Mouse (Mus musculus) heart, embryonic 15.5 days (tissue): Measurements from ENCODE around the gene Ankdd1a. TPM values are rescaled to one million over a fixed set of nuclear protein-coding genes. Genes with fewer than 3 reads are reported as not detected.

Source experiments
- ATAC-seq: fragments of 200-750 bp; cut with Nextera tagmentation; replicated peaks from 2 replicates; pipeline ENCODE4 v1.8.0; 2017; ENCODE audit warnings: low read depth, moderate TSS enrichment; ENCODE audit not compliant: insufficient number of reproducible peaks, insufficient read depth, low FRiP score
- H3K27ac ChIP-seq: fragments of 300-500 bp; sonication (generic); 2 replicates; pipeline ENCODE4 v1.5.1; 2015; ENCODE audit warnings: mild to moderate bottlenecking, inconsistent platforms
- H3K27me3 ChIP-seq: fragments of 300-500 bp; sonication (generic); 2 replicates; pipeline ENCODE4 v1.6.1; 2015; ENCODE audit warnings: inconsistent platforms
- H3K36me3 ChIP-seq: fragments of 300-500 bp; sonication (generic); 2 replicates; pipeline ENCODE4 v1.6.1; 2015; ENCODE audit warnings: mild to moderate bottlenecking, inconsistent platforms
- H3K4me1 ChIP-seq: fragments of 300-500 bp; sonication (generic); replicated peaks from 2 replicates; pipeline ENCODE4 v1.6.1; 2015; ENCODE audit warnings: inconsistent platforms
- H3K4me2 ChIP-seq: fragments of 300-500 bp; sonication (generic); 2 replicates; pipeline ENCODE4 v1.6.1; 2015; ENCODE audit warnings: inconsistent platforms, mild to moderate bottlenecking, moderate library complexity
- H3K4me3 ChIP-seq: fragments of 300-500 bp; sonication (generic); 2 replicates; pipeline ENCODE4 v1.5.1; 2015; ENCODE audit warnings: mild to moderate bottlenecking, inconsistent platforms
- H3K9ac ChIP-seq: fragments of 300-500 bp; sonication (generic); 2 replicates; pipeline ENCODE4 v1.6.1; 2015; ENCODE audit warnings: mild to moderate bottlenecking, inconsistent platforms
- H3K9me3 ChIP-seq: fragments of 300-500 bp; sonication (generic); replicated peaks from 2 replicates; pipeline ENCODE4 v1.6.1; 2016; ENCODE audit warnings: inconsistent platforms
- WGBS: fragments of 180-500 bp; shearing (Covaris S2); methylation state at CpG from one replicate; pipeline ENCODE4 v1.1.7; 2015; ENCODE audit warnings: mixed read lengths; 5-methylcytosine and 5-hydroxymethylcytosine counted together
- polyA plus RNA-seq: library from polyadenylated mRNA; unstranded; fragments of >200 nt; fragmentation: Nextera tagmentation; extraction: Ambion mirVana; gene quantifications from 2 replicates; pipeline ENCODE4 v1.2.1, GENCODE M21; 2015

Ankdd1a gene
- polyA plus RNA-seq, 1 experiment from 2014 or later, result not detected

- H3K27me3 ChIP-seq, result no peaks in the 10 kb centered on the region
- H3K4me2 ChIP-seq, result no peak overlapping the region
- H3K36me3 ChIP-seq, result peaks cover 17% of the 10 kb centered on the region; the same call in 1 of the 2 replicates
- no peak overlapping the region for H3K4me3 ChIP-seq
- no peak for ATAC-seq
- peaks cover 52% of the 10 kb centered on the region for H3K4me1 ChIP-seq
- no peaks in the 10 kb centered on the region for H3K9me3 ChIP-seq
- H3K27ac ChIP-seq, result 0 out of 2 replicates have a peak overlapping the region, but pooled peaks have one; percentile 92
- H3K9ac ChIP-seq, result no peak overlapping the region
- WGBS, result 93% methylated on average over 2 of the region's 2 CpGs
Measured at GRCm38 (mm10) chr9:65552711-65553110, 32.7 kb upstream of the Ankdd1a start.

GRCm38 (mm10) chr9:65552141-65552540, 32.1 kb upstream of the Ankdd1a start:
- H3K4me1 ChIP-seq, result peaks cover 54% of the 10 kb centered on the region
- peaks cover 13% of the 10 kb centered on the region; the same call in 1 of the 2 replicates for H3K36me3 ChIP-seq
- WGBS, result 81% methylated on average over 5 of the region's 5 CpGs
- H3K9ac ChIP-seq, result no peak overlapping the region
- no peaks in the 10 kb centered on the region for H3K27me3 ChIP-seq
- H3K9me3 ChIP-seq, result no peaks in the 10 kb centered on the region
- ATAC-seq, result no peak
- peak overlapping the region; percentile 92 for H3K27ac ChIP-seq
- H3K4me3 ChIP-seq, result no peak overlapping the region
- H3K4me2 ChIP-seq, result no peak overlapping the region

- H3K36me3 ChIP-seq, result peaks cover 2% of the 10 kb centered on the region; the same call in 1 of the 2 replicates
- peaks cover 65% of the 10 kb centered on the region for H3K4me1 ChIP-seq
- ATAC-seq, result peak; percentile 86
- peak overlapping the region; percentile 92 for H3K27ac ChIP-seq
- no peaks in the 10 kb centered on the region for H3K27me3 ChIP-seq
- no peak overlapping the region for H3K4me2 ChIP-seq
- no peaks in the 10 kb centered on the region for H3K9me3 ChIP-seq
- H3K9ac ChIP-seq, result peak overlapping the region; percentile 27
- WGBS, result 4% methylated on average over 5 of the region's 5 CpGs
- no peak overlapping the region for H3K4me3 ChIP-seq
Measured at GRCm38 (mm10) chr9:65551035-65551434, 31.0 kb upstream of the Ankdd1a start.

- Histone ChIP-seq H3K27ac (peak overlapping the region; percentile 92), H3K27me3 (no peaks in the 10 kb centered on the region), H3K9me3 (no peaks in the 10 kb centered on the region), H3K36me3 (no peaks in the 10 kb centered on the region), H3K9ac (peak overlapping the region; percentile 27), H3K4me3 (no peak overlapping the region), H3K4me2 (no peak overlapping the region), H3K4me1 (peaks cover 69% of the 10 kb centered on the region)
- no peak for ATAC-seq
- WGBS, result 17% methylated on average over 7 of the region's 7 CpGs
Measured at GRCm38 (mm10) chr9:65550079-65550831, 30.3 kb upstream of the Ankdd1a start.

GRCm38 (mm10) chr9:65549643-65550042, 29.6 kb upstream of the Ankdd1a start:
- Histone ChIP-seq H3K4me1 (peaks cover 65% of the 10 kb centered on the region), H3K27me3 (no peaks in the 10 kb centered on the region), H3K9me3 (no peaks in the 10 kb centered on the region), H3K36me3 (no peaks in the 10 kb centered on the region), H3K27ac (peak overlapping the region; percentile 92), H3K4me2 (no peak overlapping the region), H3K9ac (no peak overlapping the region), H3K4me3 (no peak overlapping the region)
- 83% methylated on average over 5 of the region's 5 CpGs for WGBS
- ATAC-seq, result no peak

- 86% methylated on average over 3 of the region's 3 CpGs for WGBS
- H3K4me3 ChIP-seq, result no peak overlapping the region
- peaks cover 61% of the 10 kb centered on the region for H3K4me1 ChIP-seq
- H3K27ac ChIP-seq, result no peak overlapping the region
- no peaks in the 10 kb centered on the region for H3K27me3 ChIP-seq
- H3K9me3 ChIP-seq, result no peaks in the 10 kb centered on the region
- no peaks in the 10 kb centered on the region for H3K36me3 ChIP-seq
- no peak for ATAC-seq
- no peak overlapping the region for H3K9ac ChIP-seq
- H3K4me2 ChIP-seq, result no peak overlapping the region
Measured at GRCm38 (mm10) chr9:65549139-65549538, 29.1 kb upstream of the Ankdd1a start.

- no peak for ATAC-seq
- H3K4me1 ChIP-seq, result peaks cover 61% of the 10 kb centered on the region
- 78% methylated on average over 8 of the region's 8 CpGs for WGBS
Measured at GRCm38 (mm10) chr9:65548311-65548710, 28.3 kb upstream of the Ankdd1a start.

GRCm38 (mm10) chr9:65547844-65548243, 27.9 kb upstream of the Ankdd1a start:
- WGBS, result 63% methylated on average over 4 of the region's 4 CpGs
- Histone ChIP-seq H3K36me3 (no peaks in the 10 kb centered on the region), H3K9ac (no peak overlapping the region; the same call in 1 of the 2 replicates), H3K4me2 (no peak overlapping the region), H3K4me1 (peaks cover 64% of the 10 kb centered on the region), H3K4me3 (no peak overlapping the region), H3K27ac (0 out of 2 replicates have a peak overlapping the region, but pooled peaks have one; percentile 13), H3K27me3 (no peaks in the 10 kb centered on the region), H3K9me3 (no peaks in the 10 kb centered on the region)
- ATAC-seq, result no peak

More at GRCm38 (mm10) chr9:65548311-65548710, 28.3 kb upstream of the Ankdd1a start:
- Histone ChIP-seq H3K27ac (no peak overlapping the region), H3K4me2 (no peak overlapping the region), H3K27me3 (no peaks in the 10 kb centered on the region), H3K9ac (no peak overlapping the region; the same call in 1 of the 2 replicates), H3K9me3 (no peaks in the 10 kb centered on the region), H3K4me3 (no peak overlapping the region), H3K36me3 (no peaks in the 10 kb centered on the region)

- Histone ChIP-seq H3K27ac (0 out of 2 replicates have a peak overlapping the region, but pooled peaks have one; percentile 53), H3K4me1 (peaks cover 67% of the 10 kb centered on the region)
Measured at GRCm38 (mm10) chr9:65547111-65547510, 27.1 kb upstream of the Ankdd1a start.

GRCm38 (mm10) chr9:65546413-65546695, 26.4 kb upstream of the Ankdd1a start:
- Histone ChIP-seq H3K27me3 (no peaks in the 10 kb centered on the region), H3K4me3 (no peak overlapping the region), H3K36me3 (no peaks in the 10 kb centered on the region), H3K9ac (peak overlapping the region; percentile 16; the same call in 1 of the 2 replicates), H3K9me3 (no peaks in the 10 kb centered on the region), H3K4me1 (peaks cover 67% of the 10 kb centered on the region), H3K27ac (peak overlapping the region; percentile 53; the same call in 1 of the 2 replicates), H3K4me2 (no peak overlapping the region)
- no peak for ATAC-seq
- 31% methylated on average over 4 of the region's 4 CpGs for WGBS

More at GRCm38 (mm10) chr9:65547111-65547510, 27.1 kb upstream of the Ankdd1a start:
- no peak overlapping the region for H3K9ac ChIP-seq
- no peaks in the 10 kb centered on the region for H3K36me3 ChIP-seq
- WGBS, result 73% methylated on average over 5 of the region's 5 CpGs
- no peaks in the 10 kb centered on the region for H3K27me3 ChIP-seq
- no peak for ATAC-seq
- H3K9me3 ChIP-seq, result no peaks in the 10 kb centered on the region
- no peak overlapping the region for H3K4me2 ChIP-seq
- no peak overlapping the region for H3K4me3 ChIP-seq

GRCm38 (mm10) chr9:65545635-65546412, 25.8 kb upstream of the Ankdd1a start:
- Histone ChIP-seq H3K27ac (peak overlapping the region; percentile 53), H3K9ac (peak overlapping the region; percentile 16; the same call in 1 of the 2 replicates), H3K9me3 (no peaks in the 10 kb centered on the region), H3K4me2 (no peak overlapping the region), H3K27me3 (no peaks in the 10 kb centered on the region), H3K4me1 (peaks cover 65% of the 10 kb centered on the region), H3K4me3 (no peak overlapping the region), H3K36me3 (no peaks in the 10 kb centered on the region)
- 60% methylated on average over 10 of the region's 10 CpGs for WGBS
- no peak for ATAC-seq
